Mouse (Mus musculus) CH12.LX (cell line): Measurements from ENCODE around the gene 5330417H12Rik. TPM values are rescaled to one million over a fixed set of nuclear protein-coding genes. Genes with fewer than 3 reads are reported as not detected.
A peak's percentile ranks its signal among the peaks of the same experiment; 100 is the strongest.

Source experiments
- DNase-seq: peaks from one replicate; pipeline ENCODE4 v3.0.0-alpha.2; 2013; ENCODE audit errors: extremely low read depth
- H3K27ac ChIP-seq: 2 replicates; pipeline ENCODE4 v1.5.1; 2012; ENCODE audit warnings: low read depth, mild to moderate bottlenecking, control low read depth, moderate library complexity; ENCODE audit not compliant: insufficient read depth
- H3K27me3 ChIP-seq: replicated peaks from 2 replicates; pipeline ENCODE3; 2012; ENCODE audit warnings: inconsistent platforms
- H3K36me3 ChIP-seq, 2 experiments: replicated peaks in 1 of 2; 2 replicates each; pipeline versions ENCODE3 to v1.6.1; 2012; ENCODE audit warnings: inconsistent platforms in 1 of 2, low read length in 1 of 2, mild to moderate bottlenecking in 1 of 2, mixed read lengths in 1 of 2, moderate library complexity in 1 of 2; ENCODE audit not compliant: control insufficient read depth in 1 of 2, insufficient read depth in 1 of 2
- H3K4me1 ChIP-seq, 2 experiments: 2 replicates each; pipeline ENCODE4 v1.6.1; 2012; ENCODE audit warnings: inconsistent platforms in 1 of 2, moderate library complexity in 1 of 2; ENCODE audit not compliant: insufficient read depth in 2 of 2, control insufficient read depth in 1 of 2
- H3K4me2 ChIP-seq: 2 replicates; pipeline ENCODE4 v1.6.1; 2012; ENCODE audit warnings: low read depth, mild to moderate bottlenecking, control low read depth; ENCODE audit not compliant: poor library complexity, insufficient read depth, severe bottlenecking
- H3K4me3 ChIP-seq, 3 experiments: fragments of 150-350 bp in 1 of 3; sonication (generic) in 1 of 3; replicated peaks in 1 of 3; 2 replicates each; pipeline versions ENCODE3 to v1.5.1; 2011 to 2012; ENCODE audit warnings: low read depth in 2 of 3, low read length in 2 of 3, mild to moderate bottlenecking in 2 of 3, moderate library complexity in 2 of 3, control low read depth in 1 of 3, improper control_type of control experiment in 1 of 3, inconsistent platforms in 1 of 3, mixed read lengths in 1 of 3; ENCODE audit not compliant: poor library complexity in 1 of 3
- H3K79me2 ChIP-seq: replicated peaks from 2 replicates; pipeline ENCODE4 v1.6.1; 2012; ENCODE audit warnings: mild to moderate bottlenecking, moderate library complexity; ENCODE audit not compliant: control insufficient read depth, poor library complexity, insufficient read depth, severe bottlenecking; ENCODE audit errors: extremely low read depth
- H3K9ac ChIP-seq: 2 replicates; pipeline ENCODE4 v1.6.1; 2012; ENCODE audit warnings: low read depth, mild to moderate bottlenecking, control low read depth, moderate library complexity; ENCODE audit not compliant: insufficient read depth
- H3K9me3 ChIP-seq: replicated peaks from 2 replicates; pipeline ENCODE3; 2012; ENCODE audit warnings: low read length, inconsistent platforms, mixed read lengths
- BHLHE40 ChIP-seq: IDR thresholded peaks from 2 replicates; pipeline ENCODE4 v1.6.1; 2011; ENCODE audit warnings: mild to moderate bottlenecking, low read depth, low read length, improper control_type of control experiment
- CHD2 ChIP-seq: IDR thresholded peaks from 2 replicates; pipeline ENCODE4 v1.6.1; 2011; ENCODE audit warnings: low read length, improper control_type of control experiment
- E2F4 ChIP-seq: IDR thresholded peaks from 2 replicates; pipeline ENCODE4 v1.6.1; 2011; ENCODE audit warnings: low read depth, low read length, improper control_type of control experiment; ENCODE audit not compliant: insufficient replicate concordance
- ELF1 ChIP-seq: IDR thresholded peaks from 2 replicates; pipeline ENCODE4 v1.6.1; 2014; ENCODE audit warnings: low read depth, mild to moderate bottlenecking, inconsistent platforms, low read length, improper control_type of control experiment
- EP300 ChIP-seq: IDR thresholded peaks from 2 replicates; pipeline ENCODE4 v1.6.1; 2011; ENCODE audit warnings: low read length, improper control_type of control experiment
- GABPA ChIP-seq: IDR thresholded peaks from 2 replicates; pipeline ENCODE4 v1.6.1; 2012; ENCODE audit warnings: low read depth, low read length, improper control_type of control experiment, inconsistent platforms; ENCODE audit not compliant: insufficient replicate concordance
- MAZ ChIP-seq: IDR thresholded peaks from 2 replicates; pipeline ENCODE4 v1.6.1; 2012; ENCODE audit warnings: low read depth, mild to moderate bottlenecking, inconsistent platforms, low read length, improper control_type of control experiment, moderate library complexity
- MYC ChIP-seq: IDR thresholded peaks from 2 replicates; pipeline ENCODE4 v1.6.1; 2011; ENCODE audit warnings: low read depth, mild to moderate bottlenecking, improper control_type of control experiment, low read length
- NRF1 ChIP-seq: IDR thresholded peaks from 2 replicates; pipeline ENCODE4 v1.6.1; 2014; ENCODE audit warnings: low read depth, mild to moderate bottlenecking, inconsistent platforms, low read length, improper control_type of control experiment, moderate library complexity
- PAX5 ChIP-seq: IDR thresholded peaks from 2 replicates; pipeline ENCODE4 v1.6.1; 2012; ENCODE audit warnings: low read length, inconsistent platforms, mixed read lengths
- POLR2A ChIP-seq: IDR thresholded peaks from 2 replicates; pipeline ENCODE4 v1.6.1; 2011; ENCODE audit warnings: low read depth, mild to moderate bottlenecking, improper control_type of control experiment, low read length
- POLR2AphosphoS2 ChIP-seq: IDR thresholded peaks from 2 replicates; pipeline ENCODE4 v1.6.1; 2011; ENCODE audit warnings: low read depth, low read length, improper control_type of control experiment
- RCOR1 ChIP-seq: conservative IDR thresholded peaks from 2 replicates; pipeline ENCODE4 v1.6.1; 2012; ENCODE audit warnings: low read depth, mild to moderate bottlenecking, inconsistent platforms, low read length, improper control_type of control experiment
- TBP ChIP-seq: conservative IDR thresholded peaks from 2 replicates; pipeline ENCODE4 v1.6.1; 2011; ENCODE audit warnings: low read depth, low read length, improper control_type of control experiment
- TCF12 ChIP-seq: IDR thresholded peaks from 2 replicates; pipeline ENCODE4 v1.6.1; 2014; ENCODE audit warnings: low read depth, mild to moderate bottlenecking, inconsistent platforms, low read length, improper control_type of control experiment
- ZMIZ1 ChIP-seq: IDR thresholded peaks from 2 replicates; pipeline ENCODE4 v1.6.1; 2012; ENCODE audit warnings: low read depth, mild to moderate bottlenecking, inconsistent platforms, low read length, improper control_type of control experiment
- ZNF384 ChIP-seq: IDR thresholded peaks from 2 replicates; pipeline ENCODE4 v1.6.1; 2012; ENCODE audit warnings: low read depth, low read length, improper control_type of control experiment, inconsistent platforms
- dilution Hi-C: fragments of 300-500 bp; cut with MboI; formaldehyde crosslinking; loops from 2 replicates; pipeline ENCODE4 v1.14.3; 2020; ENCODE audit warnings: low sequenced_read_pairs; ENCODE audit not compliant: extremely low pct_unique_long_range_greater_than_20kb, extremely low pct_ligation_motif_present
- in situ Hi-C: fragments of 300-500 bp; cut with MboI; formaldehyde crosslinking; loops from 3 replicates; pipeline ENCODE4 v1.14.3; 2019; ENCODE audit warnings: low sequenced_read_pairs, low pct_ligation_motif_present, low pct_unique_long_range_greater_than_20kb, mixed read lengths
- polyA plus RNA-seq: library from polyadenylated mRNA; unstranded; fragments of >175 nt; gene quantifications from 2 replicates; pipeline ENCODE4 v1.2.1, GENCODE M21; 2012; ENCODE audit warnings: low read depth; ENCODE audit not compliant: insufficient read length
- total RNA-seq, 2 experiments: library from RNA; depleted of rRNA; stranded (reverse); fragments of 300-350 nt in 1 of 2; fragments of >200 nt in 1 of 2; gene quantifications; 2 replicates each; pipeline ENCODE4 v1.2.3; 2012 to 2014

The 5330417H12Rik gene
- total and polyA plus RNA-seq, 3 experiments, result not detected

- TF ChIP-seq CHD2, result peak; percentile 61
- TF ChIP-seq E2F4, result no peak
- no peak for TF ChIP-seq GABPA
- TF ChIP-seq NRF1, result 0 out of 2 replicates have a peak, but pooled peaks have one; percentile 32
- peak; percentile 99 for TF ChIP-seq BHLHE40
- TF ChIP-seq ELF1, result no peak
- TF ChIP-seq MAZ, result peak; percentile 90
- TF ChIP-seq MYC, result peak; percentile 68; the same call in 1 of the 2 replicates
- peak; percentile 83 for TF ChIP-seq RCOR1
These were observed 39.4 kb upstream of the 5330417H12Rik start (continued) for GRCm38 (mm10) chr7:107664063-107665056.

- no peak overlapping the region for H3K4me3 ChIP-seq
- H3K4me1 ChIP-seq, result peaks cover 35 to 100% of the 10 kb centered on the region in 2 experiments
- H3K27me3 ChIP-seq, result no peaks in the 10 kb centered on the region
- no peaks in the 10 kb centered on the region for H3K9me3 ChIP-seq
- peaks cover 7 to 84% of the 10 kb centered on the region in 2 experiments for H3K36me3 ChIP-seq
- in situ Hi-C loops (no loop called here), dilution Hi-C loops (no loop called here)
- peak overlapping the region; percentile 7; the same call in 1 of the 2 replicates for H3K27ac ChIP-seq
- no peak overlapping the region for H3K4me2 ChIP-seq
- H3K9ac ChIP-seq, result no peak overlapping the region
- DNase-seq, result no peak
- TF ChIP-seq GABPA, result no peak
- TF ChIP-seq ZNF384, result no peak
- TF ChIP-seq PAX5, result no peak
- no peak for TF ChIP-seq POLR2A
- no peak for TF ChIP-seq TCF12
- no peak for TF ChIP-seq BHLHE40
- TF ChIP-seq TBP, result no peak
- no peak for TF ChIP-seq POLR2AphosphoS2
- TF ChIP-seq ZMIZ1, result no peak
- no peak for TF ChIP-seq EP300
- peaks cover 3% of the 10 kb centered on the region; the same call in 1 of the 2 replicates for H3K79me2 ChIP-seq
These were observed 38.7 kb upstream of the 5330417H12Rik start for GRCm38 (mm10) chr7:107663621-107664020.
